8 mouse cellular contexts compared by ENCODE assay signal in genomic region chr19:25405987-25406386, GRCm38 (mm10).
DNase-seq lines count a peak whose midpoint lies in the region; ATAC-seq lines count a peak whose summit lies in the region.

No protein-coding gene starts in this region.

- no peaks in the 10 kb centered on the region for H3K9me3 ChIP-seq in heart, embryonic 10.5 days
- H3K9me3 ChIP-seq in forebrain, embryonic 10.5 days: 0 out of 2 replicates have a peak, but pooled peaks cover 4% of the 10 kb centered on the region
- no peaks in the 10 kb centered on the region for H3K9me3 ChIP-seq in kidney, embryonic 15.5 days (replicated peaks)
- no peaks in the 10 kb centered on the region for H3K9me3 ChIP-seq in midbrain, embryonic 15.5 days

- H3K4me2 ChIP-seq in kidney, embryonic 15.5 days: peak overlapping the region; percentile 90
- peak overlapping the region; percentile 71 for H3K4me2 ChIP-seq in midbrain, embryonic 15.5 days

- peak overlapping the region; percentile 67 for H3K4me3 ChIP-seq in heart, embryonic 10.5 days
- peak overlapping the region; percentile 55 for H3K4me3 ChIP-seq in forebrain, embryonic 10.5 days
- peak overlapping the region; percentile 51 for H3K4me3 ChIP-seq in kidney, embryonic 15.5 days (replicated peaks)
- peak overlapping the region; percentile 37 for H3K4me3 ChIP-seq in midbrain, embryonic 15.5 days

- 31% methylated on average over 6 of the region's 6 CpGs for WGBS in heart, embryonic 10.5 days
- WGBS in forebrain, embryonic 10.5 days: 37% methylated on average over 6 of the region's 6 CpGs
- 30% methylated on average over 6 of the region's 6 CpGs for WGBS in kidney, embryonic 15.5 days
- 23% methylated on average over 6 of the region's 6 CpGs for WGBS in midbrain, embryonic 15.5 days

- H3K27ac ChIP-seq in heart, embryonic 10.5 days: peak overlapping the region; percentile 93
- 0 out of 2 replicates have a peak overlapping the region, but pooled peaks have one; percentile 84 for H3K27ac ChIP-seq in forebrain, embryonic 10.5 days
- H3K27ac ChIP-seq in kidney, embryonic 15.5 days: peak overlapping the region; percentile 88
- H3K27ac ChIP-seq in midbrain, embryonic 15.5 days: no peak overlapping the region

- DNase-seq in heart, embryonic 10.5 days (ENCODE audit: low spot score): no peak
- DNase-seq in heart, postnatal 14 days: no peak
- no peak for DNase-seq in forebrain, embryonic 10.5 days (ENCODE audit: extremely low spot score, low spot score)
- no peak for DNase-seq in thymus, postnatal 36 days
- no peak for DNase-seq in adrenal gland, adult 18-20 months (ENCODE audit: low spot score in 2 of 2)
- no peak for DNase-seq in left cerebral cortex, postnatal 14 days (ENCODE audit: low spot score in 2 of 2)

- peaks cover 59% of the 10 kb centered on the region for H3K4me1 ChIP-seq in heart, embryonic 10.5 days
- H3K4me1 ChIP-seq in forebrain, embryonic 10.5 days: peaks cover 51% of the 10 kb centered on the region
- H3K4me1 ChIP-seq in kidney, embryonic 15.5 days: peaks cover 33% of the 10 kb centered on the region
- H3K4me1 ChIP-seq in midbrain, embryonic 15.5 days: peaks cover 19% of the 10 kb centered on the region

- ATAC-seq in kidney, embryonic 15.5 days (replicated peaks; ENCODE audit: low FRiP score): no peak
- ATAC-seq in midbrain, embryonic 15.5 days (replicated peaks): no peak

- H3K9ac ChIP-seq in kidney, embryonic 15.5 days: no peak overlapping the region; the same call in 1 of the 2 replicates
- 0 out of 2 replicates have a peak overlapping the region, but pooled peaks have one; percentile 21 for H3K9ac ChIP-seq in midbrain, embryonic 15.5 days

- peaks cover 23% of the 10 kb centered on the region for H3K36me3 ChIP-seq in heart, embryonic 10.5 days
- peaks cover 21% of the 10 kb centered on the region for H3K36me3 ChIP-seq in forebrain, embryonic 10.5 days (replicated peaks)
- peaks cover 21% of the 10 kb centered on the region for H3K36me3 ChIP-seq in kidney, embryonic 15.5 days
- no peaks in the 10 kb centered on the region for H3K36me3 ChIP-seq in midbrain, embryonic 15.5 days (replicated peaks)

- intact Hi-C loops in heart, postnatal 14 days (cut with DNase I): loop anchor here (5.0 kb wide), 1 partner anchor 36 kb away; no protein-coding TSS in a partner anchor
- intact Hi-C loops in left cerebral cortex, postnatal 14 days (cut with DNase I): no loop called here

- H3K27me3 ChIP-seq in heart, embryonic 10.5 days (ENCODE audit: insufficient read depth, poor library complexity, severe bottlenecking): no peaks in the 10 kb centered on the region
- peaks cover 46% of the 10 kb centered on the region for H3K27me3 ChIP-seq in forebrain, embryonic 10.5 days (ENCODE audit: poor library complexity, severe bottlenecking)
- H3K27me3 ChIP-seq in kidney, embryonic 15.5 days: no peaks in the 10 kb centered on the region
- peaks cover 25% of the 10 kb centered on the region; the same call in 1 of the 2 replicates for H3K27me3 ChIP-seq in midbrain, embryonic 15.5 days (replicated peaks)
